Mouse (Mus musculus): Measurements from ENCODE around the gene Celf1. TPM values are rescaled to one million over a fixed set of nuclear protein-coding genes. Genes with fewer than 3 reads are reported as not detected.

Celf1 gene
- polyA plus RNA-seq, 1 experiment from 2014 or later: 78.8 TPM

DNA sequence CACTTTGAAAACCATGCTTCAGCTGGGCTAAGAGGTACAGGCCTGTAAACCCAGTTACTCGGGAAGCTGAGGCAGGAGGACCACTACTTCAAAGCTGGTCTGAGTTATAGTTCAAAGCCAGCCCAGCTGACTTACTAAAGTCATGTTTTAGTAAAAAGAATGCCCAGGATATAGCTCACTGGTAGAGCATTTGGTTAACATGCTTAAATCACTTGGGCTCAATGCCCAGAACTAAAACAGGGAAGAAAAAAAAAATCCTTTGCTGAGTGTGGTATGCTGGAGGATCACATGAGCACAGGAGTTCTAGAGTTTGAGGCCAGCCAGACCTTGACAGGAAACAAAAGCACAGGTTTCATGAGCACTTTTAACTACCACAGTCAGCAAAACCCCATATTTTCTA is 28.5 kb upstream of the Celf1 start:
- Histone ChIP-seq H3K4me2 (replicated peaks; ENCODE audit: low read depth, low read length) (no peak overlapping the region), H3K27me3 (ENCODE audit: control insufficient read depth, insufficient read depth, low read length) (no peaks in the 10 kb centered on the region), H3K9me3 (ENCODE audit: control insufficient read depth, low read length) (no peaks in the 10 kb centered on the region), H3K4me3 (ENCODE audit: low read depth, low read length) (no peak overlapping the region), H3K27ac (ENCODE audit: low read depth, low read length) (no peak overlapping the region), H3K9ac (ENCODE audit: low read depth, low read length) (no peak overlapping the region), H3K36me3 (ENCODE audit: control insufficient read depth, insufficient read depth, low read length) (peaks cover 8% of the 10 kb centered on the region; the same call in 1 of the 2 replicates), H3K4me1 (replicated peaks; ENCODE audit: control insufficient read depth, insufficient read depth, low read length) (no peaks in the 10 kb centered on the region; the same call in none of the 2 replicates)
- ATAC-seq (ENCODE audit: low FRiP score): no peak
- WGBS: 93% methylated on average over 1 of the region's 1 CpGs
- DNase-seq (ENCODE audit: low spot score): no peak

- Histone ChIP-seq H3K4me3 (ENCODE audit: low read depth, low read length) (no peak overlapping the region), H3K9me3 (ENCODE audit: control insufficient read depth, low read length) (no peaks in the 10 kb centered on the region), H3K27ac (ENCODE audit: low read depth, low read length) (no peak overlapping the region), H3K27me3 (ENCODE audit: control insufficient read depth, insufficient read depth, low read length) (no peaks in the 10 kb centered on the region), H3K4me1 (replicated peaks; ENCODE audit: control insufficient read depth, insufficient read depth, low read length) (peaks cover 5% of the 10 kb centered on the region), H3K36me3 (ENCODE audit: control insufficient read depth, insufficient read depth, low read length) (0 out of 2 replicates have a peak, but pooled peaks cover 7% of the 10 kb centered on the region), H3K4me2 (replicated peaks; ENCODE audit: low read depth, low read length) (no peak overlapping the region), H3K9ac (ENCODE audit: low read depth, low read length) (no peak overlapping the region)
- DNase-seq (ENCODE audit: low spot score) (no peak), ATAC-seq (ENCODE audit: low FRiP score) (no peak)
- WGBS: 96% methylated on average over 2 of the region's 2 CpGs
Observed at GRCm38 (mm10) chr2:90913671-90914070, 26.5 kb upstream of the Celf1 start.

DNA sequence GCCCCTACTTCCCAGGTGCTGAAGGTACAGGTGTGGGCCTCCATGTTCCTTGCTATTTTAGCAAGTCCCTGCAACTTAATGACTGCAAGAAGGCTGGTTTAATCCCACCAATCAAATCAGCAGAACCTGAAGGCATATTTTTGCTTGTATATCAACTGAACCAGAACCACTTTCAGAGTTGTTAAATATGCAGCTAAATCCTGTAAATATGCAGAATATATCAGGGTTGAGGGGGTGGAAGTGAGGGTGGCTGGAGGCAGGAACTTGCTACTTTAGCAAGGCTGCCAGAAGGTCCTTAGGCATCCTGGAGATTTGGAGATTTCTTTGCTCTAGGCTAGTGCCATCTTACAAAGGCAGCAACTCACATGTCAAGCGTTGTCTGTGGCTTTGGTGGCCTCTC is 24.7 kb upstream of the Celf1 start:
- Histone ChIP-seq H3K4me1 (replicated peaks; ENCODE audit: control insufficient read depth, insufficient read depth, low read length) (peaks cover 5% of the 10 kb centered on the region), H3K9ac (ENCODE audit: low read depth, low read length) (0 out of 2 replicates have a peak overlapping the region, but pooled peaks have one; percentile 4), H3K9me3 (ENCODE audit: control insufficient read depth, low read length) (no peaks in the 10 kb centered on the region), H3K4me2 (replicated peaks; ENCODE audit: low read depth, low read length) (no peak overlapping the region), H3K4me3 (ENCODE audit: low read depth, low read length) (no peak overlapping the region), H3K27ac (ENCODE audit: low read depth, low read length) (no peak overlapping the region), H3K27me3 (ENCODE audit: control insufficient read depth, insufficient read depth, low read length) (no peaks in the 10 kb centered on the region), H3K36me3 (ENCODE audit: control insufficient read depth, insufficient read depth, low read length) (no peaks in the 10 kb centered on the region)
- 85% methylated on average over 1 of the region's 1 CpGs for WGBS
- DNase-seq (ENCODE audit: low spot score) (no peak), ATAC-seq (ENCODE audit: low FRiP score) (no peak)

- no peak for DNase-seq (ENCODE audit: low spot score)
- ATAC-seq (ENCODE audit: low FRiP score): peak; percentile 22; the same call in 1 of the 2 replicates
- H3K27ac ChIP-seq (ENCODE audit: low read depth, low read length): peak overlapping the region; percentile 80
- H3K4me1 ChIP-seq (replicated peaks; ENCODE audit: control insufficient read depth, insufficient read depth, low read length): peaks cover 5% of the 10 kb centered on the region
- H3K9ac ChIP-seq (ENCODE audit: low read depth, low read length): peak overlapping the region; percentile 97
- 33% methylated on average over 7 of the region's 7 CpGs for WGBS
- H3K27me3 ChIP-seq (ENCODE audit: control insufficient read depth, insufficient read depth, low read length): no peaks in the 10 kb centered on the region
- H3K4me2 ChIP-seq (replicated peaks; ENCODE audit: low read depth, low read length): peak overlapping the region; percentile 89
- no peaks in the 10 kb centered on the region for H3K36me3 ChIP-seq (ENCODE audit: control insufficient read depth, insufficient read depth, low read length)
- peak overlapping the region; percentile 68 for H3K4me3 ChIP-seq (ENCODE audit: low read depth, low read length)
- no peaks in the 10 kb centered on the region for H3K9me3 ChIP-seq (ENCODE audit: control insufficient read depth, low read length)
Observed at GRCm38 (mm10) chr2:90916560-90917232, 23.5 kb upstream of the Celf1 start.

DNA sequence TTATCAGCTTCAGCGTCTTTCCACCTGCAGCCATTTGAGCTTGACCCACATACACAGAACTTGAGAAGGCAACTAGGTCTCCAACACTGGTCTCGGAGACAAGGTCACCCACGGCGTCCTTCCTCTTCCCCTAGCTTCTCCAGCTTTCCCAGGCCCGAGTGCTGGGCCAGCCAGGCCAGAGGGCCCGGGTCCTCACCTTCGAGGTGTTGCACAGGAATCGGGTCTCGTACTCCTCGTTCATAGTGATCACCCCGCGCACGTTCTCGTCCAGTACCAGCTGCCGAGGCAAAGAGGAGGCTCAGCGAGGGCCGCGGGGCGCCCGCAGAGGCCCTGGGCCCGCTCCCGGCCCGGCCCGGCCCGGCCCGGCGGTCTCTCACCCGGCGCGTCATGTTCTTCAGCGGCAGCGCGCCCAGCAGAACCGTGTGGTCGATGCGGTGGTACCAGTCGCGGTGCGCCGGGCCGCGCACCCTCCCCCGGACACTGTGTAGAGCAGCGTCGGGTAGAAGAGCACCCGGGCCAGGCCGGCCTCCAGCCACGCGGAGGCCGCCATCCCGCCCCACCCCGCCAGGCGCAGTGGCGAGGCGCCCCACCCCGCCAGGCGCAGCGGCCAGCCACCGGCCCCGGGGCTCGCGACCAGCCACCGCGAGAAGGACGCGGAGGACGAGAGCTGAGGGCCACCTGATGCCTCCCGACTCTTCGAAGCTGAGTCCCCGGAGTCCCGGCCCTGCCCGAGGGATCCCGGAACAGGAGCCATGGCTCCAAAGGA is 22.8 kb upstream of the Celf1 start:
- DNase-seq (ENCODE audit: low spot score) (peak; percentile 74), ATAC-seq (ENCODE audit: low FRiP score) (peak; percentile 89)
- Histone ChIP-seq H3K27me3 (ENCODE audit: control insufficient read depth, insufficient read depth, low read length) (no peaks in the 10 kb centered on the region), H3K27ac (ENCODE audit: low read depth, low read length) (peak overlapping the region; percentile 80), H3K4me1 (replicated peaks; ENCODE audit: control insufficient read depth, insufficient read depth, low read length) (peaks cover 5% of the 10 kb centered on the region), H3K36me3 (ENCODE audit: control insufficient read depth, insufficient read depth, low read length) (no peaks in the 10 kb centered on the region), H3K4me2 (replicated peaks; ENCODE audit: low read depth, low read length) (peak overlapping the region; percentile 89), H3K4me3 (ENCODE audit: low read depth, low read length) (peak overlapping the region; percentile 68), H3K9me3 (ENCODE audit: control insufficient read depth, low read length) (no peaks in the 10 kb centered on the region), H3K9ac (ENCODE audit: low read depth, low read length) (peak overlapping the region; percentile 97)
- under 1% methylated on average over 70 of the region's 73 CpGs for WGBS

- Histone ChIP-seq H3K36me3 (ENCODE audit: control insufficient read depth, insufficient read depth, low read length) (no peaks in the 10 kb centered on the region), H3K9me3 (ENCODE audit: control insufficient read depth, low read length) (no peaks in the 10 kb centered on the region), H3K27ac (ENCODE audit: low read depth, low read length) (peak overlapping the region; percentile 80), H3K4me1 (replicated peaks; ENCODE audit: control insufficient read depth, insufficient read depth, low read length) (peaks cover 5% of the 10 kb centered on the region), H3K4me2 (replicated peaks; ENCODE audit: low read depth, low read length) (peak overlapping the region; percentile 89), H3K9ac (ENCODE audit: low read depth, low read length) (peak overlapping the region; percentile 97), H3K27me3 (ENCODE audit: control insufficient read depth, insufficient read depth, low read length) (no peaks in the 10 kb centered on the region), H3K4me3 (ENCODE audit: low read depth, low read length) (peak overlapping the region; percentile 68)
- WGBS: 13% methylated on average over 14 of the region's 16 CpGs
- DNase-seq (ENCODE audit: low spot score) (peak; percentile 80), ATAC-seq (ENCODE audit: low FRiP score) (no peak; the same call in none of the 2 replicates)
Observed at GRCm38 (mm10) chr2:90917999-90918698, 22.0 kb upstream of the Celf1 start.

- WGBS: 87% methylated on average over 1 of the region's 1 CpGs
- Histone ChIP-seq H3K4me1 (replicated peaks; ENCODE audit: control insufficient read depth, insufficient read depth, low read length) (peaks cover 5% of the 10 kb centered on the region; the same call in 1 of the 2 replicates), H3K27me3 (ENCODE audit: control insufficient read depth, insufficient read depth, low read length) (no peaks in the 10 kb centered on the region), H3K9me3 (ENCODE audit: control insufficient read depth, low read length) (no peaks in the 10 kb centered on the region), H3K36me3 (ENCODE audit: control insufficient read depth, insufficient read depth, low read length) (no peaks in the 10 kb centered on the region), H3K4me3 (ENCODE audit: low read depth, low read length) (no peak overlapping the region), H3K4me2 (replicated peaks; ENCODE audit: low read depth, low read length) (no peak overlapping the region), H3K9ac (ENCODE audit: low read depth, low read length) (no peak overlapping the region), H3K27ac (ENCODE audit: low read depth, low read length) (no peak overlapping the region)
- DNase-seq (ENCODE audit: low spot score): no peak
- ATAC-seq (ENCODE audit: low FRiP score): no peak
Observed at GRCm38 (mm10) chr2:90921178-90921577, 19.0 kb upstream of the Celf1 start.

DNA sequence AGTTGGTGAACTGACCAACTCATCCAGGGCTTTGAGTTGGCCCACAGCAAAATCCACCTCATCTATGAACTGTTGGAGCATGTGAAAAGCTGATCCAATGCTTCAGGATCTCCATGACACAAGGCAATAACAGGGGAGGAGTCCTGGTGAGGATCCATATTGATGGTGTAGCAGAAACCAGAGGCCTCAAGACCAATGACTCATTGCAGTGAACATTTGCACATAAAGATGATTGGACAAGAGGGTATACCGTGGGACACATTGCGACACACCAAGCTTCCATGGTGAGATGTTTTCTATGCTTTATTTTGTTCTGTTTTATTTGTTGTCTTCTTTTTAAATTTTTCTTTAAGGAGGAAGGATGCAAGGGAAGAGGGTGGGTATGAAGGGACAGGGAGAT is 17.5 kb upstream of the Celf1 start:
- no peak overlapping the region for H3K4me3 ChIP-seq (ENCODE audit: low read depth, low read length)
- H3K9ac ChIP-seq (ENCODE audit: low read depth, low read length): no peak overlapping the region
- H3K27me3 ChIP-seq (ENCODE audit: control insufficient read depth, insufficient read depth, low read length): no peaks in the 10 kb centered on the region
- WGBS: 90% methylated on average over 2 of the region's 2 CpGs
- H3K9me3 ChIP-seq (ENCODE audit: control insufficient read depth, low read length): no peaks in the 10 kb centered on the region
- no peak overlapping the region for H3K27ac ChIP-seq (ENCODE audit: low read depth, low read length)
- H3K4me1 ChIP-seq (replicated peaks; ENCODE audit: control insufficient read depth, insufficient read depth, low read length): 0 out of 2 replicates have a peak, but pooled peaks cover 3% of the 10 kb centered on the region
- H3K4me2 ChIP-seq (replicated peaks; ENCODE audit: low read depth, low read length): no peak overlapping the region
- DNase-seq (ENCODE audit: low spot score) (no peak), ATAC-seq (ENCODE audit: low FRiP score) (no peak)
- H3K36me3 ChIP-seq (ENCODE audit: control insufficient read depth, insufficient read depth, low read length): no peaks in the 10 kb centered on the region

All from hindbrain, embryonic 11.5 days (tissue).